ENCODE assay signal across 18 mouse cellular contexts in genomic region chr11:61180361-61180760, GRCm38 (mm10). TPM values are rescaled to one million over a fixed set of nuclear protein-coding genes. Genes with fewer than 3 reads are reported as not detected.
A peak's percentile ranks its signal among the peaks of the same experiment; 100 is the strongest.
DNase-seq lines count a peak whose midpoint lies in the region; ATAC-seq and TF ChIP-seq lines count a peak whose summit lies in the region.
"Had no signal": no experiment of that assay in that cellular context is flagged by ENCODE, and none has a peak within 500 bp of the region (broad histone marks: within the 10 kb centered on the region; RNA-seq: fewer than 3 reads in every experiment).

No protein-coding gene starts in this region.

- 81% methylated on average over 3 of the region's 3 CpGs for WGBS in forebrain, embryonic 14.5 days
- 90% methylated on average over 3 of the region's 3 CpGs for WGBS in forebrain, embryonic 11.5 days
- 36% methylated on average over 3 of the region's 3 CpGs for WGBS in embryonic facial prominence, embryonic 14.5 days
- 58% methylated on average over 3 of the region's 3 CpGs for WGBS in neural tube, embryonic 15.5 days
- 88% methylated on average over 3 of the region's 3 CpGs for WGBS in kidney, embryonic 15.5 days
- WGBS in midbrain, embryonic 13.5 days: 88% methylated on average over 3 of the region's 3 CpGs

- intact Hi-C loops in left cerebral cortex, postnatal 14 days (cut with DNase I): no loop called here
- intact Hi-C loops in left cerebral cortex, adult 2 months (cut with DNase I): no loop called here

- no peak overlapping the region for H3K4me2 ChIP-seq in forebrain, embryonic 14.5 days (ENCODE audit: low read length)
- H3K4me2 ChIP-seq in forebrain, embryonic 11.5 days (ENCODE audit: low read depth, low read length, severe bottlenecking): no peak overlapping the region
- H3K4me2 ChIP-seq in embryonic facial prominence, embryonic 14.5 days (ENCODE audit: low read depth, low read length): no peak overlapping the region
- no peak overlapping the region for H3K4me2 ChIP-seq in neural tube, embryonic 15.5 days
- H3K4me2 ChIP-seq in kidney, embryonic 15.5 days: no peak overlapping the region
- no peak overlapping the region for H3K4me2 ChIP-seq in midbrain, embryonic 13.5 days (replicated peaks)
- H3K4me2 ChIP-seq: intestine, embryonic 15.5 days had no signal

- peak; percentile 70 for DNase-seq in forebrain, embryonic 14.5 days (ENCODE audit: low spot score)
- DNase-seq in forebrain, embryonic 11.5 days (ENCODE audit: low spot score): no peak
- peak; percentile 30 to 65 for DNase-seq in left cerebral cortex, postnatal 14 days (ENCODE audit: low spot score in 2 of 2)
- no peak for DNase-seq in left cerebral cortex, adult 2 months (ENCODE audit: extremely low spot score in 1 of 2, low spot score in 2 of 2)
- DNase-seq in embryonic facial prominence, embryonic 14.5 days (ENCODE audit: low spot score): peak; percentile 87
- DNase-seq: adrenal gland, postnatal 36 days; B cell, adult 2 months; cerebellum, adult 11 months; heart, adult 2 months; heart, postnatal 10 days; kidney, postnatal 36 days; lung, postnatal 10 days; thymus, postnatal 4 days had no signal

- peaks cover 4% of the 10 kb centered on the region; the same call in 1 of the 2 replicates for H3K4me1 ChIP-seq in forebrain, embryonic 14.5 days (ENCODE audit: control insufficient read depth, insufficient read depth, low read length)
- no peaks in the 10 kb centered on the region for H3K4me1 ChIP-seq in forebrain, embryonic 11.5 days (replicated peaks; ENCODE audit: control insufficient read depth, insufficient read depth, low read length)
- H3K4me1 ChIP-seq in embryonic facial prominence, embryonic 14.5 days (ENCODE audit: control insufficient read depth, insufficient read depth, low read length): peaks cover 14% of the 10 kb centered on the region; the same call in 1 of the 2 replicates
- H3K4me1 ChIP-seq in neural tube, embryonic 15.5 days: peaks cover 13% of the 10 kb centered on the region
- no peaks in the 10 kb centered on the region for H3K4me1 ChIP-seq in kidney, embryonic 15.5 days
- peaks cover 5% of the 10 kb centered on the region for H3K4me1 ChIP-seq in midbrain, embryonic 13.5 days (replicated peaks)
- H3K4me1 ChIP-seq: intestine, embryonic 15.5 days had no signal

- H3K27me3 ChIP-seq in forebrain, embryonic 14.5 days (replicated peaks; ENCODE audit: control insufficient read depth, insufficient read depth, low read length): no peaks in the 10 kb centered on the region
- no peaks in the 10 kb centered on the region for H3K27me3 ChIP-seq in forebrain, embryonic 11.5 days (ENCODE audit: control insufficient read depth, insufficient read depth, low read length)
- no peaks in the 10 kb centered on the region for H3K27me3 ChIP-seq in embryonic facial prominence, embryonic 14.5 days (replicated peaks; ENCODE audit: control insufficient read depth, insufficient read depth, low read length)
- no peaks in the 10 kb centered on the region for H3K27me3 ChIP-seq in neural tube, embryonic 15.5 days (replicated peaks)
- no peaks in the 10 kb centered on the region for H3K27me3 ChIP-seq in kidney, embryonic 15.5 days
- H3K27me3 ChIP-seq in midbrain, embryonic 13.5 days: no peaks in the 10 kb centered on the region
- H3K27me3 ChIP-seq: intestine, embryonic 15.5 days had no signal

- no peak overlapping the region for H3K9ac ChIP-seq in forebrain, embryonic 14.5 days (ENCODE audit: low read length)
- H3K9ac ChIP-seq in forebrain, embryonic 11.5 days (ENCODE audit: low read length): no peak overlapping the region
- no peak overlapping the region for H3K9ac ChIP-seq in embryonic facial prominence, embryonic 14.5 days (ENCODE audit: low read depth, low read length)
- no peak overlapping the region for H3K9ac ChIP-seq in neural tube, embryonic 15.5 days (replicated peaks)
- H3K9ac ChIP-seq in kidney, embryonic 15.5 days: no peak overlapping the region
- H3K9ac ChIP-seq in midbrain, embryonic 13.5 days (replicated peaks): no peak overlapping the region
- H3K9ac ChIP-seq: intestine, embryonic 15.5 days; liver, embryonic 14.5 days had no signal

- TF ChIP-seq CTCF in left cerebral cortex, adult 2 months (IDR thresholded peaks at IDR 0.05): no peak

- H3K4me3 ChIP-seq in forebrain, embryonic 14.5 days (ENCODE audit: low read depth, low read length): no peak overlapping the region
- no peak overlapping the region for H3K4me3 ChIP-seq in forebrain, embryonic 11.5 days (ENCODE audit: low read depth, low read length)
- no peak overlapping the region for H3K4me3 ChIP-seq in left cerebral cortex, adult 2 months
- no peak overlapping the region for H3K4me3 ChIP-seq in embryonic facial prominence, embryonic 14.5 days (ENCODE audit: low read depth, low read length)
- no peak overlapping the region for H3K4me3 ChIP-seq in neural tube, embryonic 15.5 days (replicated peaks)
- H3K4me3 ChIP-seq in kidney, embryonic 15.5 days (replicated peaks): no peak overlapping the region
- no peak overlapping the region for H3K4me3 ChIP-seq in midbrain, embryonic 13.5 days (replicated peaks)
- H3K4me3 ChIP-seq: heart, adult 2 months; intestine, embryonic 15.5 days had no signal

- no peak for ATAC-seq in forebrain, embryonic 14.5 days
- no peak for ATAC-seq in forebrain, embryonic 11.5 days (replicated peaks; ENCODE audit: low FRiP score)
- ATAC-seq in embryonic facial prominence, embryonic 14.5 days (ENCODE audit: low read depth): peak; percentile 28; the same call in 1 of the 2 replicates
- no peak for ATAC-seq in neural tube, embryonic 15.5 days (ENCODE audit: low FRiP score)
- no peak for ATAC-seq in kidney, embryonic 15.5 days (replicated peaks; ENCODE audit: low FRiP score)
- ATAC-seq in midbrain, embryonic 13.5 days: no peak
- ATAC-seq: intestine, embryonic 15.5 days had no signal

- no peaks in the 10 kb centered on the region for H3K36me3 ChIP-seq in forebrain, embryonic 14.5 days (ENCODE audit: control insufficient read depth, insufficient read depth, low read length)
- H3K36me3 ChIP-seq in forebrain, embryonic 11.5 days (ENCODE audit: control insufficient read depth, insufficient read depth, low read length): no peaks in the 10 kb centered on the region
- no peaks in the 10 kb centered on the region for H3K36me3 ChIP-seq in embryonic facial prominence, embryonic 14.5 days (ENCODE audit: control insufficient read depth, insufficient read depth, low read length)
- H3K36me3 ChIP-seq in neural tube, embryonic 15.5 days: no peaks in the 10 kb centered on the region
- H3K36me3 ChIP-seq in kidney, embryonic 15.5 days: no peaks in the 10 kb centered on the region
- H3K36me3 ChIP-seq in midbrain, embryonic 13.5 days: no peaks in the 10 kb centered on the region
- H3K36me3 ChIP-seq: intestine, embryonic 15.5 days had no signal

- H3K9me3 ChIP-seq in forebrain, embryonic 14.5 days (replicated peaks; ENCODE audit: control insufficient read depth, low read length): no peaks in the 10 kb centered on the region
- H3K9me3 ChIP-seq in forebrain, embryonic 11.5 days (ENCODE audit: control insufficient read depth, low read length): no peaks in the 10 kb centered on the region
- H3K9me3 ChIP-seq in embryonic facial prominence, embryonic 14.5 days (ENCODE audit: control insufficient read depth, low read length): no peaks in the 10 kb centered on the region
- no peaks in the 10 kb centered on the region for H3K9me3 ChIP-seq in neural tube, embryonic 15.5 days (replicated peaks)
- H3K9me3 ChIP-seq in kidney, embryonic 15.5 days (replicated peaks): no peaks in the 10 kb centered on the region
- no peaks in the 10 kb centered on the region for H3K9me3 ChIP-seq in midbrain, embryonic 13.5 days
- H3K9me3 ChIP-seq: intestine, embryonic 15.5 days had no signal

- H3K27ac ChIP-seq in forebrain, embryonic 14.5 days (ENCODE audit: low read depth, low read length): peak overlapping the region; percentile 48; the same call in 1 of the 2 replicates
- H3K27ac ChIP-seq in forebrain, embryonic 11.5 days (ENCODE audit: low read depth, low read length): no peak overlapping the region
- H3K27ac ChIP-seq in left cerebral cortex, adult 2 months: no peak overlapping the region
- peak overlapping the region; percentile 70 for H3K27ac ChIP-seq in embryonic facial prominence, embryonic 14.5 days (replicated peaks; ENCODE audit: low read depth, low read length)
- H3K27ac ChIP-seq in neural tube, embryonic 15.5 days (replicated peaks): peak overlapping the region; percentile 65
- no peak overlapping the region for H3K27ac ChIP-seq in kidney, embryonic 15.5 days
- H3K27ac ChIP-seq in midbrain, embryonic 13.5 days: no peak overlapping the region
- H3K27ac ChIP-seq: heart, adult 2 months; intestine, embryonic 15.5 days; liver, embryonic 14.5 days had no signal

RNA-seq across cellular contexts. Expression of gene Usp22, which starts 5.5 kb away (rescaled TPM):
- 359 and 455 TPM in 2 replicates for polyA plus RNA-seq in forebrain, embryonic 14.5 days (2014; fragmentation: Nextera tagmentation; extraction: Ambion mirVana)
- 259 and 277 TPM in 2 replicates for polyA plus RNA-seq in forebrain, embryonic 11.5 days (2014; fragmentation: Nextera tagmentation; extraction: Ambion mirVana)
- 100 to 1,000 TPM; 275 to 287 TPM for total RNA-seq in left cerebral cortex, postnatal 14 days (2021)
- total RNA-seq in left cerebral cortex, adult 2 months (2021): 100 to 1,000 TPM; 194 to 209 TPM
- 149 and 174 TPM in 2 replicates for polyA plus RNA-seq in embryonic facial prominence, embryonic 14.5 days (2014; fragmentation: Nextera tagmentation; extraction: Ambion mirVana)
- 310 and 358 TPM in 2 replicates for polyA plus RNA-seq in neural tube, embryonic 15.5 days (2015; fragmentation: Nextera tagmentation; extraction: Ambion mirVana)
- polyA plus RNA-seq in kidney, embryonic 15.5 days (2015; fragmentation: Nextera tagmentation; extraction: Ambion mirVana): 128 and 133 TPM in 2 replicates
- polyA plus RNA-seq in midbrain, embryonic 13.5 days (2015; fragmentation: Nextera tagmentation; extraction: Ambion mirVana): 368 and 370 TPM in 2 replicates

RNA-seq across cellular contexts. Expression of gene Aldh3a1, which starts 27.0 kb away (rescaled TPM):
- polyA plus RNA-seq in forebrain, embryonic 14.5 days (2014; fragmentation: Nextera tagmentation; extraction: Ambion mirVana): not detected in 2 replicates
- polyA plus RNA-seq in forebrain, embryonic 11.5 days (2014; fragmentation: Nextera tagmentation; extraction: Ambion mirVana): not detected in 2 replicates
- 1 to 10 TPM; 1.5 to 1.7 TPM for total RNA-seq in left cerebral cortex, postnatal 14 days (2021)
- 1 to 10 TPM; 2.1 to 2.6 TPM for total RNA-seq in left cerebral cortex, adult 2 months (2021)
- 1.7 and 2.5 TPM in 2 replicates for polyA plus RNA-seq in embryonic facial prominence, embryonic 14.5 days (2014; fragmentation: Nextera tagmentation; extraction: Ambion mirVana)
- 0.43 and 0.46 TPM in 2 replicates for polyA plus RNA-seq in neural tube, embryonic 15.5 days (2015; fragmentation: Nextera tagmentation; extraction: Ambion mirVana)
- 0.09 TPM in 1 of 2 replicates, not detected in the other for polyA plus RNA-seq in kidney, embryonic 15.5 days (2015; fragmentation: Nextera tagmentation; extraction: Ambion mirVana)
- polyA plus RNA-seq in midbrain, embryonic 13.5 days (2015; fragmentation: Nextera tagmentation; extraction: Ambion mirVana): not detected in 2 replicates
- polyA plus RNA-seq: intestine, embryonic 15.5 days had no signal

RNA-seq across cellular contexts. Expression of gene Tnfrsf13b, which starts 53.8 kb away (rescaled TPM):
- polyA plus RNA-seq in forebrain, embryonic 14.5 days (2014; fragmentation: Nextera tagmentation; extraction: Ambion mirVana): 1.1 and 1.2 TPM in 2 replicates
- polyA plus RNA-seq in forebrain, embryonic 11.5 days (2014; fragmentation: Nextera tagmentation; extraction: Ambion mirVana): 0.83 and 1.0 TPM in 2 replicates
- total RNA-seq in left cerebral cortex, postnatal 14 days (2021): 1 to 10 TPM; 1.2 to 1.6 TPM
- 1 to 10 TPM; 1.2 to 1.4 TPM for total RNA-seq in left cerebral cortex, adult 2 months (2021)
- polyA plus RNA-seq in embryonic facial prominence, embryonic 14.5 days (2014; fragmentation: Nextera tagmentation; extraction: Ambion mirVana): 2.9 and 3.0 TPM in 2 replicates
- 1.2 and 3.7 TPM in 2 replicates for polyA plus RNA-seq in neural tube, embryonic 15.5 days (2015; fragmentation: Nextera tagmentation; extraction: Ambion mirVana)
- polyA plus RNA-seq in kidney, embryonic 15.5 days (2015; fragmentation: Nextera tagmentation; extraction: Ambion mirVana): 1.4 and 1.6 TPM in 2 replicates
- polyA plus RNA-seq in midbrain, embryonic 13.5 days (2015; fragmentation: Nextera tagmentation; extraction: Ambion mirVana): 0.77 and 1.0 TPM in 2 replicates

Comparison
In these comparisons a context has a peak if more than half of its experiments do, and no peak if none do; other contexts are left out.
1. DNase-seq: peak in forebrain, embryonic 14.5 days (single experiment), left cerebral cortex, postnatal 14 days (2 of 2) and embryonic facial prominence, embryonic 14.5 days (single experiment); none in forebrain, embryonic 11.5 days (single experiment) and left cerebral cortex, adult 2 months (0 of 2).
2. H3K27ac ChIP-seq: peak in forebrain, embryonic 14.5 days (single experiment), embryonic facial prominence, embryonic 14.5 days (single experiment) and neural tube, embryonic 15.5 days (single experiment); none in forebrain, embryonic 11.5 days (single experiment), left cerebral cortex, adult 2 months (single experiment), kidney, embryonic 15.5 days (single experiment) and midbrain, embryonic 13.5 days (single experiment).